Mouse (Mus musculus): ENCODE data around the gene Slc25a20.

Slc25a20 gene

GRCm38 (mm10) chr9:108732462-108732861 lies 70.6 kb downstream of the Slc25a20 start:
- Histone ChIP-seq H3K4me3 (replicated peaks; ENCODE audit: low read length) (no peak overlapping the region), H3K9me3 (ENCODE audit: low read length) (no peaks in the 10 kb centered on the region), H3K4me1 (replicated peaks; ENCODE audit: low read depth, low read length) (peaks cover 15% of the 10 kb centered on the region), H3K36me3 (ENCODE audit: insufficient read depth, low read length) (peaks cover 42% of the 10 kb centered on the region), H3K27me3 (ENCODE audit: insufficient read depth, low read length) (no peaks in the 10 kb centered on the region)
- TF ChIP-seq CTCF (conservative IDR thresholded peaks at IDR 0.05; ENCODE audit: low read length) (peak; percentile 7; the same call in 1 of the 2 replicates), NANOG (IDR thresholded peaks at IDR 0.05; ENCODE audit: borderline replicate concordance, low read length) (no peak)
